Mouse (Mus musculus) MEL (cell line): ENCODE data around the gene Ensa. TPM values are rescaled to one million over a fixed set of nuclear protein-coding genes. Genes with fewer than 3 reads are reported as not detected.
A peak's percentile ranks its signal among the peaks of the same experiment; 100 is the strongest.

Source experiments
- DNase-seq: peaks from one replicate; pipeline ENCODE4 v3.0.0; 2011; ENCODE audit warnings: low read depth, low spot score
- H3K27ac ChIP-seq: 2 replicates; pipeline ENCODE4 v1.5.1; 2012; ENCODE audit warnings: low read depth, mild to moderate bottlenecking, control low read depth, low read length, moderate library complexity; ENCODE audit not compliant: control insufficient read depth
- H3K27me3 ChIP-seq, 2 experiments: fragments of 150-350 bp in 1 of 2; sonication (generic) in 1 of 2; 2 replicates each; pipeline ENCODE4 v1.6.1; 2012; ENCODE audit warnings: low read length in 2 of 2, mild to moderate bottlenecking in 2 of 2, improper control_type of control experiment in 1 of 2, moderate library complexity in 1 of 2; ENCODE audit not compliant: insufficient read depth in 2 of 2, control insufficient read depth in 1 of 2
- H3K36me3 ChIP-seq, 2 experiments: 2 replicates each; pipeline ENCODE4 v1.6.1; 2012 to 2014; ENCODE audit warnings: low read length in 2 of 2, improper control_type of control experiment in 1 of 2, inconsistent platforms in 1 of 2, mild to moderate bottlenecking in 1 of 2; ENCODE audit not compliant: insufficient read depth in 2 of 2, control insufficient read depth in 1 of 2
- H3K4me1 ChIP-seq, 2 experiments: fragments of 150-350 bp in 1 of 2; sonication (generic) in 1 of 2; 2 replicates each; pipeline ENCODE4 v1.6.1; 2012; ENCODE audit warnings: low read length in 2 of 2, improper control_type of control experiment in 1 of 2, mild to moderate bottlenecking in 1 of 2; ENCODE audit not compliant: insufficient read depth in 2 of 2, control insufficient read depth in 1 of 2
- H3K4me3 ChIP-seq, 2 experiments: fragments of 150-350 bp in 1 of 2; sonication (generic) in 1 of 2; 2 replicates each; pipeline ENCODE4 v1.5.1; 2012; ENCODE audit warnings: low read depth in 2 of 2, low read length in 2 of 2, mild to moderate bottlenecking in 2 of 2, moderate library complexity in 2 of 2, control low read depth in 1 of 2, improper control_type of control experiment in 1 of 2; ENCODE audit not compliant: control insufficient read depth in 1 of 2, insufficient read depth in 1 of 2
- H3K79me2 ChIP-seq: 2 replicates; pipeline ENCODE4 v1.6.1; 2012; ENCODE audit warnings: mild to moderate bottlenecking, low read length, moderate library complexity; ENCODE audit not compliant: control insufficient read depth, poor library complexity, insufficient read depth
- H3K9ac ChIP-seq: 2 replicates; pipeline ENCODE4 v1.6.1; 2012; ENCODE audit warnings: low read depth, mild to moderate bottlenecking, control low read depth, low read length, moderate library complexity; ENCODE audit not compliant: control insufficient read depth, poor library complexity, severe bottlenecking
- H3K9me3 ChIP-seq: fragments of 150-350 bp; sonication (generic); replicated peaks from 2 replicates; pipeline ENCODE4 v1.6.1; 2012; ENCODE audit warnings: mild to moderate bottlenecking, low read length, improper control_type of control experiment, moderate library complexity; ENCODE audit not compliant: insufficient read depth
- BHLHE40 ChIP-seq: IDR thresholded peaks from 2 replicates; pipeline ENCODE4 v1.6.1; 2012; ENCODE audit warnings: low read depth, mild to moderate bottlenecking, inconsistent platforms, low read length, improper control_type of control experiment, borderline replicate concordance
- E2F4 ChIP-seq: IDR thresholded peaks from 2 replicates; pipeline ENCODE4 v1.6.1; 2011; ENCODE audit warnings: low read depth, low read length, improper control_type of control experiment, borderline replicate concordance
- GABPA ChIP-seq: IDR thresholded peaks from 2 replicates; pipeline ENCODE4 v1.6.1; 2012; ENCODE audit warnings: low read depth, mild to moderate bottlenecking, inconsistent platforms, low read length, improper control_type of control experiment, moderate library complexity
- HCFC1 ChIP-seq: IDR thresholded peaks from 2 replicates; pipeline ENCODE4 v1.6.1; 2012; ENCODE audit warnings: low read depth, mild to moderate bottlenecking, inconsistent platforms, low read length, improper control_type of control experiment, moderate library complexity
- MAFK ChIP-seq: IDR thresholded peaks from 2 replicates; pipeline ENCODE4 v1.6.1; 2011; ENCODE audit warnings: low read depth, mild to moderate bottlenecking, low read length, improper control_type of control experiment, borderline replicate concordance
- MAZ ChIP-seq: IDR thresholded peaks from 2 replicates; pipeline ENCODE4 v1.6.1; 2012; ENCODE audit warnings: low read depth, mild to moderate bottlenecking, inconsistent platforms, low read length, improper control_type of control experiment
- POLR2A ChIP-seq, 2 experiments: IDR thresholded peaks; 2 replicates each; pipeline ENCODE4 v1.6.1; 2011 to 2012; ENCODE audit warnings: low read length in 2 of 2, mild to moderate bottlenecking in 2 of 2, control low read depth in 1 of 2, improper control_type of control experiment in 1 of 2, low read depth in 1 of 2, moderate library complexity in 1 of 2; ENCODE audit not compliant: control insufficient read depth in 1 of 2, insufficient read depth in 1 of 2, poor library complexity in 1 of 2
- POLR2AphosphoS2 ChIP-seq: IDR thresholded peaks from 2 replicates; pipeline ENCODE4 v1.6.1; 2011; ENCODE audit warnings: low read length, improper control_type of control experiment
- POLR2AphosphoS5 ChIP-seq: IDR thresholded peaks from 2 replicates; pipeline ENCODE4 v1.6.1; 2012; ENCODE audit warnings: low read depth, borderline replicate concordance, mild to moderate bottlenecking, inconsistent platforms, low read length, moderate library complexity, mixed read lengths
- SMC3 ChIP-seq: IDR thresholded peaks from 2 replicates; pipeline ENCODE4 v1.6.1; 2011; ENCODE audit warnings: low read depth, low read length, improper control_type of control experiment
- TAL1 ChIP-seq: IDR thresholded peaks from 2 replicates; pipeline ENCODE4 v1.6.1; 2012; ENCODE audit warnings: mild to moderate bottlenecking, inconsistent platforms, low read length, moderate library complexity, mixed read lengths
- TBP ChIP-seq: IDR thresholded peaks from 2 replicates; pipeline ENCODE4 v1.8.0; 2011; ENCODE audit warnings: low read depth, low read length, improper control_type of control experiment
- ZC3H11A ChIP-seq: IDR thresholded peaks from 2 replicates; pipeline ENCODE4 v1.6.1; 2012; ENCODE audit warnings: low read depth, mild to moderate bottlenecking, inconsistent platforms, low read length, improper control_type of control experiment
- ZNF384 ChIP-seq: IDR thresholded peaks from 2 replicates; pipeline ENCODE4 v1.6.1; 2012; ENCODE audit warnings: low read depth, mild to moderate bottlenecking, inconsistent platforms, low read length, improper control_type of control experiment
- polyA plus RNA-seq, 2 experiments: library from polyadenylated mRNA; stranded (reverse) in 1 of 2; unstranded in 1 of 2; fragments of >175 nt in 1 of 2; fragments of >200 nt in 1 of 2; gene quantifications; 2 replicates each; pipeline versions ENCODE4 v1.2.1 to v1.2.4; 2012; ENCODE audit warnings: low replicate concordance in 2 of 2, low read depth in 1 of 2; ENCODE audit not compliant: insufficient read length in 2 of 2, insufficient read depth in 1 of 2, missing spikeins in 1 of 2
- total RNA-seq: library from RNA; depleted of rRNA; stranded (reverse); fragments of 300-350 nt; gene quantifications from 2 replicates; pipeline ENCODE4 v1.2.3, GENCODE M21; 2012

Ensa gene
- total and polyA plus RNA-seq, 3 experiments, result 85.2 to 90.5 TPM; not detected in 1

DNA sequence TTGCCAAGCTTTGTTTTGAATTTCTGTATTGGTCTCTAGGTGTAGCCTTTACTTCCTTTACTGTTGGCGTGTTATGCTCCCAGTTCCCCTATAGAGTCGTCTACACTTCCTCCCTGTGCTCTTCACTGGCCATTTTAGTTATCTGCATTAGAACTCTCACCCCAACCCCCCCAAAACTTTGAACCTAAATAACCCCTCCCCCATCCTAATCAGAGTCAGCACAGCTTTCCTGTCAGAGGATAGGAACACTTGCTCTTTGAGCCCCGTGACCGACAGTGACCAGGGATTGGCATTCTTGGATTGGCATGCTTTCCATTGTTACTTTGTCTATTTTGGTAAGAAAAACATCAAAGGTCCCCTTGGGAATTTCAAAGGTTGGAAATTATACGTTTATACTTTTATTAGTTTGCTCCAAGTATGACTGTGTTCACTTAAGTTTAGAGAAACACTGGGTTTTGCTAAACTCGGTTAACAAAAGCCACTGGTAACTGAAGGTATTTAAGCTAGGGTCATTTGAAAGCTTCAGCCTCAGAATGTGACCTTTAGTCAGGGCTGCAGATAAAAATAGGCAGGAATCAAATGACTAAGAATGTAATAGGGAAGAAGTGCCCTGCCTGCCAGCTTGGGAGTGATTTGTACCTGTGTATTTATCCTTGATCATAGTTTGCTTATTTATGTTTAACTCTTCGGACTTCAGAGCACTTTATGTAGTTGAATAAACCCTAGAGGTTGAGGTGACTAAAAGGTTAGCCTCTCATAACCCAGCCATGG, 37.3 kb downstream of the Ensa start:
- Histone ChIP-seq H3K9ac (peak overlapping the region; percentile 22), H3K27ac (peak overlapping the region; percentile 60), H3K9me3 (no peaks in the 10 kb centered on the region), H3K36me3 (peaks cover 46 to 75% of the 10 kb centered on the region in 2 experiments), H3K4me3 (no peak overlapping the region; a peak in 1 of 4 replicates), H3K27me3 (no peaks in the 10 kb centered on the region), H3K79me2 (peaks cover 80% of the 10 kb centered on the region), H3K4me1 (peaks cover 45 to 60% of the 10 kb centered on the region in 2 experiments)
- no peak for TF ChIP-seq BHLHE40
- TF ChIP-seq TAL1, result peak; percentile 74
- DNase-seq, result peak; percentile 93

- DNase-seq, result peak; percentile 73
- Histone ChIP-seq H3K27me3 (no peaks in the 10 kb centered on the region), H3K36me3 (peaks cover 46 to 69% of the 10 kb centered on the region in 2 experiments), H3K9ac (peak overlapping the region; percentile 22), H3K9me3 (no peaks in the 10 kb centered on the region), H3K4me1 (peaks cover 45 to 55% of the 10 kb centered on the region in 2 experiments), H3K79me2 (peaks cover 86% of the 10 kb centered on the region), H3K4me3 (no peak overlapping the region; a peak in 1 of 4 replicates), H3K27ac (peak overlapping the region; percentile 60)
- TF ChIP-seq POLR2AphosphoS5 (peak; percentile 49; the same call in 1 of the 2 replicates), SMC3 (no peak), ZC3H11A (no peak), E2F4 (no peak), GABPA (no peak), POLR2A (IDR thresholded peaks at IDR 0.05; ENCODE audit: control insufficient read depth in 1 of 2, insufficient read depth in 1 of 2, low read depth in 1 of 2, low read length in 2 of 2, poor library complexity in 1 of 2) (no peak), MAFK (no peak), ZNF384 (no peak), TAL1 (peak; percentile 35; the same call in 1 of the 2 replicates)
These were observed 38.1 kb downstream of the Ensa start for GRCm38 (mm10) chr3:95662724-95663449.

- Histone ChIP-seq H3K9ac (no peak overlapping the region), H3K9me3 (no peaks in the 10 kb centered on the region), H3K27ac (peak overlapping the region; percentile 32), H3K36me3 (peaks cover 46 to 69% of the 10 kb centered on the region in 2 experiments), H3K4me1 (peaks cover 45 to 55% of the 10 kb centered on the region in 2 experiments), H3K4me3 (no peak overlapping the region), H3K27me3 (no peaks in the 10 kb centered on the region), H3K79me2 (peaks cover 85% of the 10 kb centered on the region)
- DNase-seq, result no peak
- TF ChIP-seq GABPA (no peak), TAL1 (no peak), TBP (no peak), MAZ (no peak), HCFC1 (no peak), POLR2AphosphoS2 (no peak)
These were observed 38.7 kb downstream of the Ensa start for GRCm38 (mm10) chr3:95663486-95663885.
